Mouse (Mus musculus): ENCODE measurements at regions not wholly inside any gene's neighbourhood (a gene's known extent, or its start where the extent isn't known, plus 50 kb on each side); places are given as distances from the start of the nearest gene placed in this dataset.
A peak's percentile ranks its signal among the peaks of the same experiment; 100 is the strongest.

DNA sequence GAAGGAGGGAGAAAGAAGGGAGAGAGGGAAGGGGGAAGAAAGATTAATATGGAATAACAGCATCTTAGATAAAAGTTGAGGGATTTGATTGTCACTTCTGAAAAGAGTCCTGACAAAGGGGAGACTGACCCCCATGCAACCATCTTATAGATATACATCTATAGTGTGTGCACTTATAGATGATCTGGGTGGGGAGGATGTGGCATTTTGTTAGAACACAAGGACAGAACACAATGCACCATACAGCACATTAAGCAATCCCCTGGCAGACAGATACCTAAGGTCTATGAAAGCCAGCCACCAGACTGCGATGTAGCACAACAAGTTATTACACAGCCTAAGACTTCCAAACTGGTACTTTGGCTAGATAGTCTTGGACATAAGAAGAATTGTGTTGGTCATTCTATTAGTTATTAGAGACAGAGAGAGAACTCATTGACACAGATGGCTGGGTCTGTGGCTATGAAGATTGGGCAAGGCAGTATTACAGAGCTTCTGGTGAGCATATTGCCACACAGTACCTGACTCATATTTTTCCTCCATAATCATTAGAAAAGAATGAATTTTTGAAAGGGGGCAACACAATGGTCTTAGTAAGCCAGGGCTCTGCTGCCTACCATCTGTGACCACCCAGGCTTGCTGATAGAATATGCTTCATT, 126.3 kb upstream of the Itgb1 start:
- no peak for TF ChIP-seq CTCF (IDR thresholded peaks at IDR 0.05; ENCODE audit: low read depth, low read length)
- TF ChIP-seq POLR2A (IDR thresholded peaks at IDR 0.05; ENCODE audit: borderline replicate concordance, low read depth, low read length) = no peak
- H3K27ac ChIP-seq (ENCODE audit: insufficient read depth, low read depth, low read length) = no peak overlapping the region

GRCm38 (mm10) chr8:128560418-128560817, 125.0 kb upstream of the Itgb1 start:
- H3K4me1 ChIP-seq (ENCODE audit: control insufficient read depth, insufficient read depth, low read length) = peaks cover 3% of the 10 kb centered on the region
- TF ChIP-seq CTCF (IDR thresholded peaks at IDR 0.05; ENCODE audit: low read depth, low read length) = no peak
- TF ChIP-seq POLR2A (IDR thresholded peaks at IDR 0.05; ENCODE audit: borderline replicate concordance, low read depth, low read length) = no peak
- no peak overlapping the region for H3K27ac ChIP-seq (ENCODE audit: insufficient read depth, low read depth, low read length)
- H3K4me3 ChIP-seq (ENCODE audit: insufficient read depth, low read length) = no peak overlapping the region

More for the DNA sequence above, 126.3 kb upstream of the Itgb1 start:
- H3K4me3 ChIP-seq (ENCODE audit: insufficient read depth, low read length) = no peak overlapping the region
- H3K4me1 ChIP-seq (ENCODE audit: control insufficient read depth, insufficient read depth, low read length) = peaks cover 3% of the 10 kb centered on the region

DNA sequence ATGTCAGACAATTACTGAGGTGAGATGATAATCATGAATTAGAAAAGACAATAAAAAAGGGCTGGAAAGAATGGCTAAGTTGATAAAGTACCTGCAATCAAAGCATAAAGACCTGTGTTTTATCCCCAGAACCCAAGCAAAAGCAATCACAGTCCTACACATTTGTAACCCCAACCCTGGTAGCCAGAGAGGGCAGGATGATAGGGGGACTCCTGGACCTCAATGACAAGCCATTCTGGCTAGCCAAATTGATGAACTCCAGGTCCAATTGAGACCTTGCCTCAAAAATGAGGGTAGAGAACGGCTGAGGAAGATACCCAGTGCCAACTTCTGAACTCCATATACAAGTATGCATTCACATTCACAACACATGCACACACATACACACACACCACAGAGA, 124.4 kb upstream of the Itgb1 start:
- no peak for TF ChIP-seq POLR2A (IDR thresholded peaks at IDR 0.05; ENCODE audit: borderline replicate concordance, low read depth, low read length)
- no peak for TF ChIP-seq CTCF (IDR thresholded peaks at IDR 0.05; ENCODE audit: low read depth, low read length)

GRCm38 (mm10) chr8:128562625-128563024, 122.8 kb upstream of the Itgb1 start:
- peaks cover 3% of the 10 kb centered on the region for H3K4me1 ChIP-seq (ENCODE audit: control insufficient read depth, insufficient read depth, low read length)

More for the DNA sequence above, 124.4 kb upstream of the Itgb1 start:
- H3K27ac ChIP-seq (ENCODE audit: insufficient read depth, low read depth, low read length) = no peak overlapping the region
- peaks cover 3% of the 10 kb centered on the region for H3K4me1 ChIP-seq (ENCODE audit: control insufficient read depth, insufficient read depth, low read length)
- no peak overlapping the region for H3K4me3 ChIP-seq (ENCODE audit: insufficient read depth, low read length)

GRCm38 (mm10) chr8:128563744-128564143, 121.7 kb upstream of the Itgb1 start:
- Histone ChIP-seq H3K27ac (ENCODE audit: insufficient read depth, low read depth, low read length) (no peak overlapping the region), H3K4me3 (ENCODE audit: insufficient read depth, low read length) (no peak overlapping the region), H3K4me1 (ENCODE audit: control insufficient read depth, insufficient read depth, low read length) (no peaks in the 10 kb centered on the region; the same call in 1 of the 2 replicates)
- no peak for TF ChIP-seq CTCF (IDR thresholded peaks at IDR 0.05; ENCODE audit: low read depth, low read length)
- no peak for TF ChIP-seq POLR2A (IDR thresholded peaks at IDR 0.05; ENCODE audit: borderline replicate concordance, low read depth, low read length)

More at GRCm38 (mm10) chr8:128562625-128563024, 122.8 kb upstream of the Itgb1 start:
- no peak for TF ChIP-seq POLR2A (IDR thresholded peaks at IDR 0.05; ENCODE audit: borderline replicate concordance, low read depth, low read length)
- TF ChIP-seq CTCF (IDR thresholded peaks at IDR 0.05; ENCODE audit: low read depth, low read length) = no peak
- Histone ChIP-seq H3K27ac (ENCODE audit: insufficient read depth, low read depth, low read length) (no peak overlapping the region), H3K4me3 (ENCODE audit: insufficient read depth, low read length) (no peak overlapping the region)

GRCm38 (mm10) chr8:128572291-128572690, 113.2 kb upstream of the Itgb1 start:
- no peak overlapping the region for H3K27ac ChIP-seq (ENCODE audit: insufficient read depth, low read depth, low read length)
- TF ChIP-seq POLR2A (IDR thresholded peaks at IDR 0.05; ENCODE audit: borderline replicate concordance, low read depth, low read length) (no peak), CTCF (IDR thresholded peaks at IDR 0.05; ENCODE audit: low read depth, low read length) (no peak)
- H3K4me3 ChIP-seq (ENCODE audit: insufficient read depth, low read length) = no peak overlapping the region
- H3K4me1 ChIP-seq (ENCODE audit: control insufficient read depth, insufficient read depth, low read length) = no peaks in the 10 kb centered on the region

GRCm38 (mm10) chr8:128594114-128594513, 91.3 kb upstream of the Itgb1 start:
- H3K4me1 ChIP-seq (ENCODE audit: control insufficient read depth, insufficient read depth, low read length) = peaks cover 34% of the 10 kb centered on the region
- TF ChIP-seq CTCF (IDR thresholded peaks at IDR 0.05; ENCODE audit: low read depth, low read length) (no peak), POLR2A (IDR thresholded peaks at IDR 0.05; ENCODE audit: borderline replicate concordance, low read depth, low read length) (no peak)
- H3K4me3 ChIP-seq (ENCODE audit: insufficient read depth, low read length) = no peak overlapping the region
- H3K27ac ChIP-seq (ENCODE audit: insufficient read depth, low read depth, low read length) = no peak overlapping the region

- Histone ChIP-seq H3K4me1 (ENCODE audit: control insufficient read depth, insufficient read depth, low read length) (peaks cover 32% of the 10 kb centered on the region), H3K4me3 (ENCODE audit: insufficient read depth, low read length) (no peak overlapping the region), H3K27ac (ENCODE audit: insufficient read depth, low read depth, low read length) (peak overlapping the region; percentile 64)
- TF ChIP-seq CTCF (IDR thresholded peaks at IDR 0.05; ENCODE audit: low read depth, low read length) (no peak), POLR2A (IDR thresholded peaks at IDR 0.05; ENCODE audit: borderline replicate concordance, low read depth, low read length) (no peak)
These were observed 90.7 kb upstream of the Itgb1 start for GRCm38 (mm10) chr8:128594780-128595179.

DNA sequence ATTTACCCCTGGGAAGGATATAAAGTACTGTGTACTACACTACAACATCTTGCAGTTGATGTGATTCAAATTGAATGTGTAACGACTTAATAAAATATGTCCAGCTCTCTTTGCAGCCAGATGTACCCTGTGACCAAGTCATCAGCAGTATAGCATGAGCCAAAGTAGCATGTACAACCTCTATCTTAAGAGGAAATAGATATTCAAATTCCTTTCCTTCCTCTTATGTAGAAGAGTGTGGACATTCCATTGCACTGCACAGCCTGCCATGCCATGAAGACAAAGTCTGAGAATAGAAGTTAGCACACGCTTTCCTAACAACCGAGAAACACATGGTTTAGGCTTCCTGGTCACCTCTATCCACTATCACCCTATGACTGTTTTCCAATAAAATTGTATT, 79.9 kb upstream of the Itgb1 start:
- H3K4me3 ChIP-seq (ENCODE audit: insufficient read depth, low read length) = no peak overlapping the region
- H3K4me1 ChIP-seq (ENCODE audit: control insufficient read depth, insufficient read depth, low read length) = peaks cover 7% of the 10 kb centered on the region
- no peak for TF ChIP-seq CTCF (IDR thresholded peaks at IDR 0.05; ENCODE audit: low read depth, low read length)
- TF ChIP-seq POLR2A (IDR thresholded peaks at IDR 0.05; ENCODE audit: borderline replicate concordance, low read depth, low read length) = no peak
- no peak overlapping the region for H3K27ac ChIP-seq (ENCODE audit: insufficient read depth, low read depth, low read length)

DNA sequence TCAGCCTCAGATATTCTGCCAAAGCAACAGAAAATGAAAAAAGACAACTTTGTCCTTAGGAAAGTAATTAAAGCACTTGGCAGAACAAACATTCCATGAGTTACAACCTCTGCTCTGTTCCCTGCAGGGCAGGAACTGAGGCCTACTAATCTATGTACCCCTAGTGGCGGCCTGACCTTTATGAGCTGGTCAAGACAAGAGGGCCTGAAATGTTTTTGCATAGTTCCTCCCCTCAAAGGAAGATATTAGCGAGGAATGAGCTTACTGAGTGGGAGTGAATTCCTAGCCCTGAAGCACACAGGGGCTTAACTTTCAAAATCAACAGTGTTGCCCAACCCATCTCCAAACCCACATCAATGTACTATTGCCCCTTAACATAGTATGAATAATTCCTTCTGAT, 76.6 kb upstream of the Itgb1 start:
- TF ChIP-seq CTCF (IDR thresholded peaks at IDR 0.05; ENCODE audit: low read depth, low read length) (no peak), POLR2A (IDR thresholded peaks at IDR 0.05; ENCODE audit: borderline replicate concordance, low read depth, low read length) (no peak)
- Histone ChIP-seq H3K4me1 (ENCODE audit: control insufficient read depth, insufficient read depth, low read length) (peaks cover 4% of the 10 kb centered on the region), H3K27ac (ENCODE audit: insufficient read depth, low read depth, low read length) (no peak overlapping the region), H3K4me3 (ENCODE audit: insufficient read depth, low read length) (no peak overlapping the region)

Measured in bone marrow macrophage, adult 2 months (primary cell).